Mouse (Mus musculus): ENCODE measurements around the gene Arcn1.

GRCm38 (mm10) chr9:44727441-44727840 lies 40.2 kb downstream of the Arcn1 start:
- TF ChIP-seq POLR2A (IDR thresholded peaks at IDR 0.05; ENCODE audit: extremely low read depth, insufficient read depth, low read length): no peak
- TF ChIP-seq CTCF (IDR thresholded peaks at IDR 0.05; ENCODE audit: low read depth, low read length): no peak
